Mouse (Mus musculus) G1E (cell line): ENCODE data around the gene Pde8b.

ENCODE experiments used
- CTCF ChIP-seq: IDR thresholded peaks from 2 replicates; pipeline ENCODE4 v1.5.1; 2012; ENCODE audit warnings: low read depth, low read length, inconsistent platforms, mixed read lengths
- GATA1 ChIP-seq: IDR thresholded peaks from 2 replicates; pipeline ENCODE4 v1.6.1; 2012; ENCODE audit warnings: borderline replicate concordance, low read length, inconsistent platforms, mixed read lengths
- POLR2AphosphoS5 ChIP-seq: IDR thresholded peaks from 2 replicates; pipeline ENCODE4 v1.6.1; 2012; ENCODE audit warnings: low read depth, low read length, inconsistent platforms; ENCODE audit not compliant: insufficient replicate concordance
- TAL1 ChIP-seq: conservative IDR thresholded peaks from 2 replicates; pipeline ENCODE4 v1.6.1; 2012; ENCODE audit warnings: low read depth, low read length, inconsistent platforms, mixed read lengths

DNA sequence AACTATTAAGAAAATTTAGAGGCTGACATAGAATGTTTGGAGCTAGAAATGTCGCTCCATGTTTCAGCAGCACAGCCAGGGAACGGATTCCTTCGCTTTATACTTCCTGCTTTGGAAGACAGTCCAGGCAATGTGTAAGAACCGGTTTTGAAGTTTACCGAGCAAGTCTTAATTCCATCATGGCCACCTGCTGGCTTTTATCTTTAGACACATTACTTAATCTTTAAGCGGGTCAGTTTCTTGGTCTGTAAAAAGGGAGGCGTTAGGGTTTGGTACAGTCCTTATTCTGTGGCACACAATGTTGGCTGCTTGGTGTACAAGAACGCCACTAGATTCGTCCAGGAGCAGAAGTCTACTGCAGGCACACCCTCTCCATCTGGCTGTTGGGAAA is 274.3 kb downstream of the Pde8b start:
- TF ChIP-seq CTCF (no peak), GATA1 (no peak), TAL1 (no peak), POLR2AphosphoS5 (no peak)
